Mouse (Mus musculus) liver, embryonic 15.5 days (tissue): Measurements from ENCODE around the gene Tceal3. TPM values are rescaled to one million over a fixed set of nuclear protein-coding genes. Genes with fewer than 3 reads are reported as not detected.
"Not testable (repeated sequence)": the region's sequence is repeated elsewhere in the genome, so short reads cannot be mapped to it uniquely, and the experiment has no call there.

ENCODE experiments used
- ATAC-seq: fragments of 200-750 bp; cut with Nextera tagmentation; 2 replicates; pipeline ENCODE4 v1.8.0; 2017; ENCODE audit warnings: moderate number of reproducible peaks, mild to moderate bottlenecking, moderate library complexity; ENCODE audit not compliant: insufficient read depth
- H3K27ac ChIP-seq: fragments of 300-500 bp; sonication (generic); replicated peaks from 2 replicates; pipeline ENCODE4 v1.5.1; 2015; ENCODE audit warnings: mild to moderate bottlenecking, inconsistent platforms
- H3K27me3 ChIP-seq: fragments of 300-500 bp; sonication (generic); 2 replicates; pipeline ENCODE4 v1.6.1; 2015; ENCODE audit warnings: mild to moderate bottlenecking, inconsistent platforms
- H3K36me3 ChIP-seq: fragments of 300-500 bp; sonication (generic); replicated peaks from 2 replicates; pipeline ENCODE4 v1.6.1; 2015; ENCODE audit warnings: moderate library complexity, mild to moderate bottlenecking, inconsistent platforms
- H3K4me1 ChIP-seq: fragments of 300-500 bp; sonication (generic); replicated peaks from 2 replicates; pipeline ENCODE4 v1.6.1; 2015; ENCODE audit warnings: inconsistent platforms
- H3K4me2 ChIP-seq: fragments of 300-500 bp; sonication (generic); 2 replicates; pipeline ENCODE4 v1.6.1; 2015; ENCODE audit warnings: moderate library complexity, mild to moderate bottlenecking, inconsistent platforms
- H3K4me3 ChIP-seq: fragments of 300-500 bp; sonication (generic); replicated peaks from 2 replicates; pipeline ENCODE4 v1.5.1; 2015; ENCODE audit warnings: mild to moderate bottlenecking, inconsistent platforms
- H3K9ac ChIP-seq: fragments of 300-500 bp; sonication (generic); 2 replicates; pipeline ENCODE4 v1.6.1; 2015; ENCODE audit warnings: moderate library complexity, mild to moderate bottlenecking, inconsistent platforms
- H3K9me3 ChIP-seq: fragments of 300-500 bp; sonication (generic); replicated peaks from 2 replicates; pipeline ENCODE4 v1.6.1; 2016; ENCODE audit warnings: inconsistent platforms
- WGBS: fragments of 180-500 bp; shearing (Covaris S2); methylation state at CpG from one replicate; pipeline ENCODE4 v1.1.7; 2015; ENCODE audit warnings: mixed read lengths; ENCODE audit not compliant: insufficient replicate concordance; 5-methylcytosine and 5-hydroxymethylcytosine counted together
- polyA plus RNA-seq: library from polyadenylated mRNA; unstranded; fragments of >200 nt; fragmentation: Nextera tagmentation; extraction: Ambion mirVana; gene quantifications from 2 replicates; pipeline ENCODE4 v1.2.1, GENCODE M21; 2015

Gene Tceal3
- polyA plus RNA-seq, 1 experiment from 2014 or later = 0.67 TPM

- Histone ChIP-seq H3K4me2 (no peak overlapping the region; the same call in 1 of the 2 replicates), H3K9me3 (no peaks in the 10 kb centered on the region), H3K27ac (no peak overlapping the region), H3K4me1 (peaks cover 3% of the 10 kb centered on the region; the same call in 1 of the 2 replicates), H3K27me3 (no peaks in the 10 kb centered on the region), H3K36me3 (no peaks in the 10 kb centered on the region), H3K9ac (no peak overlapping the region), H3K4me3 (no peak overlapping the region)
- ATAC-seq = no peak; the same call in 1 of the 2 replicates
- WGBS = 31% methylated on average over 4 of the region's 4 CpGs
Observed at GRCm38 (mm10) chrX:136625959-136626358, 35.3 kb downstream of the Tceal3 start.

GRCm38 (mm10) chrX:136635116-136635515 lies 44.5 kb downstream of the Tceal3 start:
- Histone ChIP-seq H3K36me3 (no peaks in the 10 kb centered on the region), H3K27ac (no peak overlapping the region), H3K4me3 (no peak overlapping the region), H3K27me3 (no peaks in the 10 kb centered on the region), H3K4me2 (no peak overlapping the region), H3K9ac (no peak overlapping the region), H3K9me3 (no peaks in the 10 kb centered on the region), H3K4me1 (no peaks in the 10 kb centered on the region)
- WGBS = 57% methylated on average over 4 of the region's 4 CpGs
- ATAC-seq = no peak

DNA sequence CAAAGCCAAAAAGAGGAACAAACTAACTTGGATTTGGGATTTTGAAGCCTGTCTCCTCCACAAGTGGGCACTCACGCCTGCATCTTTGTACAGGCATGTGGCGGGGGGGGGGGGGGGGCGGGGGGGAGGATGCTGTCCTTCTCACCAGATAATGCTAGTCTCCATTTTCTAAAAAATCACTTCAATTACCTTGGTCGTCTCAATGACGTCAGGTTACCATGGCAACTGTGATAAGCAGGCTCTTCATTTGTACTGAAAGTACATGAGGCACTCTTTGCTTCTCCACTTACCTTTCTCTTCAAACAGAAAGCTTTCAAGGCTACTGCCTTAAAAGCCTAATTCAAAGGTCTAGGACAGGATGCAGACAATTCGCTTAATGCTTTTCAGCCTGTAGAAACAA lies 49.1 kb downstream of the Tceal3 start:
- Histone ChIP-seq H3K4me1 (no peaks in the 10 kb centered on the region), H3K4me2 (no peak overlapping the region), H3K4me3 (no peak overlapping the region), H3K9ac (no peak overlapping the region), H3K36me3 (no peaks in the 10 kb centered on the region), H3K9me3 (no peaks in the 10 kb centered on the region), H3K27me3 (no peaks in the 10 kb centered on the region), H3K27ac (no peak overlapping the region)
- WGBS = 37% methylated on average over 5 of the region's 6 CpGs
- ATAC-seq = no peak

- not testable (repeated sequence) for H3K27me3 ChIP-seq, H3K9ac ChIP-seq, H3K27ac ChIP-seq, ATAC-seq, H3K4me3 ChIP-seq, H3K4me1 ChIP-seq, H3K36me3 ChIP-seq, H3K4me2 ChIP-seq, H3K9me3 ChIP-seq
- WGBS = 21% methylated on average over 3 of the region's 3 CpGs
Observed at GRCm38 (mm10) chrX:136645857-136646256, 55.2 kb downstream of the Tceal3 start.

DNA sequence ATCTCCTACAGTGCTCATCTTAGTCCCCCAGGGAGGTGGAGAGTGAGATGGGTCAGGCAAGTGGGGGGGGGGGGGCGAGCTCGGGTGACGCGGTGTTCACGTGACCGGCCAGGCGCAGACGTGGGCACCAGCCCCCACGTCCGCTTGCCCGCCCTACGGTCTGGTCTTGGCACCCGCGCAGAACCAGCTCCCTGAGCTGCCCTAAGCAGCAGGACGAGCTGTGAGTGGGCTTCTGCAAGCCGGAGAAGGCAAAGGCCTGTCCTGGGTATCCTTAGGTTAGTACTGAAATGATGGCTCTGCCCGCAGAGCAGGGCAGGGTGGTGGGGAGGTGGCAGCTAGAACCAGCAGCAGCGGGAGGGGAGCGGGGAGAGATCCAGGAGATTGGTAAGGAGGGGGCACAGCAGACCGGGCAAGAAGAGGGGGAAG lies 75.7 kb downstream of the Tceal3 start:
- H3K9me3 ChIP-seq = no peaks in the 10 kb centered on the region
- no peak overlapping the region for H3K27ac ChIP-seq
- no peaks in the 10 kb centered on the region for H3K36me3 ChIP-seq
- H3K4me2 ChIP-seq = peak overlapping the region; percentile 18; the same call in 1 of the 2 replicates
- no peak overlapping the region for H3K9ac ChIP-seq
- 36% methylated on average over 20 of the region's 20 CpGs for WGBS
- H3K4me3 ChIP-seq = no peak overlapping the region
- ATAC-seq = no peak
- H3K27me3 ChIP-seq = peaks cover 13% of the 10 kb centered on the region
- no peaks in the 10 kb centered on the region for H3K4me1 ChIP-seq

- Histone ChIP-seq H3K4me2 (peak overlapping the region; percentile 18; the same call in 1 of the 2 replicates), H3K27me3 (peaks cover 13% of the 10 kb centered on the region)
- not testable (repeated sequence) for ATAC-seq, H3K9ac ChIP-seq, H3K9me3 ChIP-seq, H3K4me3 ChIP-seq, H3K4me1 ChIP-seq, H3K36me3 ChIP-seq, H3K27ac ChIP-seq
- WGBS = 15% methylated on average over 24 of the region's 24 CpGs
Observed at GRCm38 (mm10) chrX:136666762-136667464, 76.3 kb downstream of the Tceal3 start.

DNA sequence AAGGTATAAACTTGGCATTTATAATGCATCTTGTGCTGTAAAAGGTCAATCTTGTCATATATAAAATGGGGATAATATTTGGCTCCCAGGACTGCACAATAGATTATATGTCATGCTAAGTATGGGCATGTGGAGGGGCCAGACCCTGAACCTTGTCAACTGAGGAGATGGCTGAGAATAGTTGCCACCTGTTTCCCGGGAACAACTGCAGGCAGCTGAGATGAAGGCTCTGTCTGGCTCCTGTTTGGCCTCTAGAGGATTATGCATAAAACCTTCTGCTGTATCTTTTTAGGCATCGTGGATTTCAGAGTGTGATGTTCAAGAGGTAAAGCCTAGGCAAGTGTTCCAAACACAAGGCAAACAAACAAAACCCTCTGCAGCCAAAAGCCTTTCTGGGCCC lies 78.2 kb downstream of the Tceal3 start:
- ATAC-seq = no peak
- H3K27me3 ChIP-seq = peaks cover 13% of the 10 kb centered on the region
- no peaks in the 10 kb centered on the region for H3K36me3 ChIP-seq
- no peaks in the 10 kb centered on the region for H3K4me1 ChIP-seq
- H3K9me3 ChIP-seq = no peaks in the 10 kb centered on the region
- no peak overlapping the region for H3K4me3 ChIP-seq
- H3K27ac ChIP-seq = no peak overlapping the region
- no peak overlapping the region for H3K4me2 ChIP-seq
- H3K9ac ChIP-seq = no peak overlapping the region
- 32% methylated on average over 2 of the region's 2 CpGs for WGBS

- 29% methylated on average over 3 of the region's 3 CpGs for WGBS
- no peaks in the 10 kb centered on the region for H3K27me3 ChIP-seq
- no peaks in the 10 kb centered on the region for H3K9me3 ChIP-seq
- no peak overlapping the region for H3K9ac ChIP-seq
- no peak overlapping the region for H3K4me3 ChIP-seq
- H3K36me3 ChIP-seq = no peaks in the 10 kb centered on the region
- no peak for ATAC-seq
- no peaks in the 10 kb centered on the region for H3K4me1 ChIP-seq
- H3K27ac ChIP-seq = no peak overlapping the region
- H3K4me2 ChIP-seq = no peak overlapping the region
Observed at GRCm38 (mm10) chrX:136680989-136681388, 90.3 kb downstream of the Tceal3 start.

DNA sequence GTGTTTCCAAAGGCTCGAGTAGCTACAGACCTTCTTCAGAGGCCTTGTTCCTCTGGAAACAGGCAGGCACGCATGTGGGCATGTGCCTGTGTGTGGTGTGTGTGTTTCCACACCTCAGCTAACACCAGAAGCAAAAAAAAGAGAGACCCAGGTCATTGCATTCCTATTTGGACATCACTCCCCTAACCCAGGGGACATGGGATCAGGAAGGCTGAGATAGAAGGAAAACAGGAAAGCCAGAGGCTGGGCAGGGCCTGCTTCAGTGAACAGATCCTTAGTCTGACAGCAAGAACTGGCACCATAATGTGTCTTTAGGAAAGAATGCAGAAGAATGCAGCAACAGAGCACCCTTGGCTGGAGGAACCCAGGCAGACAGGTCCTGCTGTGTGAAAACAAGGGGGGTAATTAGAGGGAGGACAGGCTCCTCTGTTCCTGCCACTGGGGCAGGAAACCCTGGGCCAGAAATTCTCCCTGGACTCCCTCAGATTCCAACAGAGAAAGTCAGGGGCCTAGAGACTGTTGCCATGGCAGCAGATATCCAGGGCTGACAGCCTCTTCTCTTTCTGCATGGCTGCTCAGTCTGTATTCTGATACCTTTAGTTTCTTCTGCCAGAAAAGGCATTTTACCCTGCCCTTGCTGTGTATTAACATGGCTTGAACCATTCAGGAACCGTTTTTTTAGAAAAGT lies 101.1 kb downstream of the Tceal3 start:
- not testable (repeated sequence) for H3K27me3 ChIP-seq, H3K27ac ChIP-seq, H3K4me3 ChIP-seq, H3K4me2 ChIP-seq, H3K4me1 ChIP-seq, H3K36me3 ChIP-seq, ATAC-seq, H3K9me3 ChIP-seq, H3K9ac ChIP-seq
- 50% methylated on average over 3 of the region's 3 CpGs for WGBS

DNA sequence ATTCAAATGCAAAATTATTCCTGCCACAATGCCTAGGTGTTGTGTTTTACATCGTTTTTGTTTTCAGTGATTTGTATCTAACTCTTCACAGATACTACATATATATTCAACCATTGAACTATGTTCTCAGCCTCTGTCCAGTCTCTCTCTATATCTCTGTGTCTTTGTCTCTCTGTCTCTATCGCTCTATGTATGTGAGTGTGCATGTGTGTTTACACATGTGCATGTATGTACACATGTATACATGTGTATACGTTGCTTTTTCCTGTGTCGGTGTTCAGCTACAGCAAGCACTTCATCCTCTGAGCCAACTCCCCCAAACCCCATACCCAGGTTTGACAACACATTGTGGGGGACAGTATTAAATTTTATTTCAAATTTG lies 101.6 kb downstream of the Tceal3 start:
- Histone ChIP-seq H3K36me3 (no peaks in the 10 kb centered on the region), H3K27ac (no peak overlapping the region), H3K27me3 (no peaks in the 10 kb centered on the region), H3K4me3 (no peak overlapping the region), H3K9ac (no peak overlapping the region), H3K4me1 (no peaks in the 10 kb centered on the region), H3K9me3 (no peaks in the 10 kb centered on the region), H3K4me2 (no peak overlapping the region)
- WGBS = 63% methylated on average over 4 of the region's 4 CpGs
- no peak for ATAC-seq

- no peaks in the 10 kb centered on the region for H3K27me3 ChIP-seq
- H3K4me3 ChIP-seq = no peak overlapping the region
- WGBS = 67% methylated on average over 5 of the region's 5 CpGs
- no peak overlapping the region for H3K9ac ChIP-seq
- no peaks in the 10 kb centered on the region for H3K4me1 ChIP-seq
- no peak overlapping the region for H3K4me2 ChIP-seq
- ATAC-seq = no peak
- H3K27ac ChIP-seq = no peak overlapping the region
- H3K36me3 ChIP-seq = no peaks in the 10 kb centered on the region
- H3K9me3 ChIP-seq = no peaks in the 10 kb centered on the region
Observed at GRCm38 (mm10) chrX:136693196-136693595, 102.6 kb downstream of the Tceal3 start.
